Mouse (Mus musculus) embryonic facial prominence, embryonic 13.5 days (tissue): ENCODE measurements around the gene Ccdc62. TPM values are rescaled to one million over a fixed set of nuclear protein-coding genes. Genes with fewer than 3 reads are reported as not detected.

Experiments used
- ATAC-seq: fragments of 200-750 bp; cut with Nextera tagmentation; 2 replicates; pipeline ENCODE4 v1.8.0; 2017; ENCODE audit warnings: low read depth; ENCODE audit not compliant: insufficient number of reproducible peaks, insufficient read depth, low FRiP score, low TSS enrichment
- H3K27ac ChIP-seq: fragments of 300-500 bp; sonication (generic); 2 replicates; pipeline ENCODE4 v1.5.1; 2015; ENCODE audit warnings: moderate library complexity, mild to moderate bottlenecking, inconsistent platforms
- H3K27me3 ChIP-seq: fragments of 300-500 bp; sonication (generic); 2 replicates; pipeline ENCODE4 v1.6.1; 2015; ENCODE audit warnings: mild to moderate bottlenecking, inconsistent platforms
- H3K36me3 ChIP-seq: fragments of 300-500 bp; sonication (generic); 2 replicates; pipeline ENCODE4 v1.6.1; 2015; ENCODE audit warnings: mild to moderate bottlenecking, inconsistent platforms
- H3K4me1 ChIP-seq: fragments of 300-500 bp; sonication (generic); 2 replicates; pipeline ENCODE4 v1.6.1; 2015; ENCODE audit warnings: inconsistent platforms
- H3K4me2 ChIP-seq: fragments of 300-500 bp; sonication (generic); 2 replicates; pipeline ENCODE4 v1.6.1; 2015; ENCODE audit warnings: moderate library complexity, mild to moderate bottlenecking, inconsistent platforms
- H3K4me3 ChIP-seq: fragments of 300-500 bp; sonication (generic); 2 replicates; pipeline ENCODE4 v1.5.1; 2015; ENCODE audit warnings: mild to moderate bottlenecking, inconsistent platforms
- H3K9ac ChIP-seq: fragments of 300-500 bp; sonication (generic); 2 replicates; pipeline ENCODE4 v1.6.1; 2015; ENCODE audit warnings: mild to moderate bottlenecking, inconsistent platforms
- H3K9me3 ChIP-seq: fragments of 300-500 bp; sonication (generic); 2 replicates; pipeline ENCODE4 v1.6.1; 2016; ENCODE audit warnings: inconsistent platforms
- WGBS: fragments of 180-500 bp; shearing (Covaris S2); methylation state at CpG from one replicate; pipeline ENCODE4 v1.1.7; 2015; ENCODE audit warnings: mixed read lengths; 5-methylcytosine and 5-hydroxymethylcytosine counted together
- polyA plus RNA-seq: library from polyadenylated mRNA; unstranded; fragments of >200 nt; fragmentation: Nextera tagmentation; extraction: Ambion mirVana; gene quantifications from 2 replicates; pipeline ENCODE4 v1.2.1, GENCODE M21; 2015

Gene Ccdc62
- polyA plus RNA-seq, 1 experiment from 2014 or later, result 8.6 TPM

- Histone ChIP-seq H3K4me2 (no peak overlapping the region), H3K9me3 (no peaks in the 10 kb centered on the region), H3K9ac (no peak overlapping the region), H3K4me3 (no peak overlapping the region), H3K27ac (no peak overlapping the region), H3K36me3 (no peaks in the 10 kb centered on the region), H3K4me1 (peaks cover 7% of the 10 kb centered on the region; the same call in 1 of the 2 replicates), H3K27me3 (no peaks in the 10 kb centered on the region)
- ATAC-seq, result no peak
- 82% methylated on average over 5 of the region's 5 CpGs for WGBS
Observed at GRCm38 (mm10) chr5:123938479-123938878, 8.0 kb downstream of the Ccdc62 start.

GRCm38 (mm10) chr5:123946546-123946945, 16.1 kb downstream of the Ccdc62 start:
- Histone ChIP-seq H3K4me1 (no peaks in the 10 kb centered on the region), H3K4me3 (no peak overlapping the region), H3K27ac (no peak overlapping the region), H3K27me3 (no peaks in the 10 kb centered on the region), H3K9ac (no peak overlapping the region), H3K4me2 (no peak overlapping the region), H3K36me3 (no peaks in the 10 kb centered on the region), H3K9me3 (no peaks in the 10 kb centered on the region)
- no peak for ATAC-seq
- WGBS, result 75% methylated on average over 4 of the region's 4 CpGs

GRCm38 (mm10) chr5:123947041-123947761, 16.7 kb downstream of the Ccdc62 start:
- no peaks in the 10 kb centered on the region for H3K36me3 ChIP-seq
- no peak overlapping the region for H3K4me3 ChIP-seq
- 50% methylated on average over 7 of the region's 7 CpGs for WGBS
- no peak overlapping the region for H3K4me2 ChIP-seq
- H3K27ac ChIP-seq, result no peak overlapping the region
- ATAC-seq, result no peak
- H3K9ac ChIP-seq, result no peak overlapping the region
- no peaks in the 10 kb centered on the region for H3K27me3 ChIP-seq
- no peaks in the 10 kb centered on the region for H3K4me1 ChIP-seq
- H3K9me3 ChIP-seq, result no peaks in the 10 kb centered on the region

GRCm38 (mm10) chr5:123952365-123953045, 22.0 kb downstream of the Ccdc62 start:
- Histone ChIP-seq H3K36me3 (no peaks in the 10 kb centered on the region), H3K27ac (no peak overlapping the region), H3K4me3 (no peak overlapping the region), H3K9me3 (no peaks in the 10 kb centered on the region), H3K4me2 (no peak overlapping the region), H3K4me1 (peaks cover 10% of the 10 kb centered on the region; the same call in 1 of the 2 replicates), H3K9ac (no peak overlapping the region), H3K27me3 (no peaks in the 10 kb centered on the region)
- WGBS, result 47% methylated on average over 5 of the region's 5 CpGs
- ATAC-seq, result no peak

GRCm38 (mm10) chr5:123957213-123957612, 26.7 kb downstream of the Ccdc62 start:
- no peak overlapping the region for H3K27ac ChIP-seq
- no peak for ATAC-seq

GRCm38 (mm10) chr5:123959018-123959417, 28.5 kb downstream of the Ccdc62 start:
- no peaks in the 10 kb centered on the region for H3K9me3 ChIP-seq
- no peak for ATAC-seq
- no peaks in the 10 kb centered on the region for H3K27me3 ChIP-seq
- H3K27ac ChIP-seq, result no peak overlapping the region
- no peaks in the 10 kb centered on the region for H3K36me3 ChIP-seq
- H3K4me2 ChIP-seq, result no peak overlapping the region
- H3K9ac ChIP-seq, result no peak overlapping the region
- peaks cover 10% of the 10 kb centered on the region; the same call in 1 of the 2 replicates for H3K4me1 ChIP-seq
- 66% methylated on average over 3 of the region's 3 CpGs for WGBS
- no peak overlapping the region for H3K4me3 ChIP-seq

More at GRCm38 (mm10) chr5:123957213-123957612, 26.7 kb downstream of the Ccdc62 start:
- H3K36me3 ChIP-seq, result no peaks in the 10 kb centered on the region
- H3K4me2 ChIP-seq, result no peak overlapping the region
- no peaks in the 10 kb centered on the region for H3K27me3 ChIP-seq
- no peaks in the 10 kb centered on the region for H3K9me3 ChIP-seq
- peaks cover 10% of the 10 kb centered on the region; the same call in 1 of the 2 replicates for H3K4me1 ChIP-seq
- 94% methylated on average over 8 of the region's 8 CpGs for WGBS
- no peak overlapping the region for H3K4me3 ChIP-seq
- no peak overlapping the region for H3K9ac ChIP-seq

- Histone ChIP-seq H3K27ac (no peak overlapping the region), H3K4me2 (no peak overlapping the region)
- 72% methylated on average over 8 of the region's 8 CpGs for WGBS
Observed at GRCm38 (mm10) chr5:123960129-123960528, 29.6 kb downstream of the Ccdc62 start.

GRCm38 (mm10) chr5:123961046-123961445, 30.6 kb downstream of the Ccdc62 start:
- ATAC-seq, result no peak
- Histone ChIP-seq H3K27ac (no peak overlapping the region), H3K27me3 (no peaks in the 10 kb centered on the region), H3K9ac (no peak overlapping the region), H3K4me2 (no peak overlapping the region), H3K9me3 (no peaks in the 10 kb centered on the region), H3K4me3 (no peak overlapping the region), H3K36me3 (no peaks in the 10 kb centered on the region), H3K4me1 (no peaks in the 10 kb centered on the region)
- WGBS, result 82% methylated on average over 12 of the region's 12 CpGs

More at GRCm38 (mm10) chr5:123960129-123960528, 29.6 kb downstream of the Ccdc62 start:
- ATAC-seq, result no peak
- no peaks in the 10 kb centered on the region for H3K36me3 ChIP-seq
- H3K4me3 ChIP-seq, result no peak overlapping the region
- H3K27me3 ChIP-seq, result no peaks in the 10 kb centered on the region
- H3K9ac ChIP-seq, result no peak overlapping the region
- no peaks in the 10 kb centered on the region for H3K9me3 ChIP-seq
- H3K4me1 ChIP-seq, result 0 out of 2 replicates have a peak, but pooled peaks cover 1% of the 10 kb centered on the region

GRCm38 (mm10) chr5:123964208-123964607, 33.7 kb downstream of the Ccdc62 start:
- ATAC-seq, result no peak
- no peaks in the 10 kb centered on the region for H3K4me1 ChIP-seq
- no peaks in the 10 kb centered on the region for H3K36me3 ChIP-seq
- 90% methylated on average over 4 of the region's 4 CpGs for WGBS
- no peaks in the 10 kb centered on the region for H3K9me3 ChIP-seq
- no peak overlapping the region for H3K9ac ChIP-seq
- no peak overlapping the region for H3K4me3 ChIP-seq
- H3K4me2 ChIP-seq, result no peak overlapping the region
- no peaks in the 10 kb centered on the region for H3K27me3 ChIP-seq
- no peak overlapping the region for H3K27ac ChIP-seq

- Histone ChIP-seq H3K9ac (no peak overlapping the region), H3K4me1 (no peaks in the 10 kb centered on the region), H3K4me2 (no peak overlapping the region), H3K27me3 (no peaks in the 10 kb centered on the region), H3K9me3 (no peaks in the 10 kb centered on the region), H3K36me3 (no peaks in the 10 kb centered on the region), H3K4me3 (no peak overlapping the region), H3K27ac (no peak overlapping the region)
- 95% methylated on average over 2 of the region's 2 CpGs for WGBS
- ATAC-seq, result no peak
Observed at GRCm38 (mm10) chr5:123966759-123967158, 36.3 kb downstream of the Ccdc62 start.

GRCm38 (mm10) chr5:123968468-123968867, 38.0 kb downstream of the Ccdc62 start:
- H3K27ac ChIP-seq, result no peak overlapping the region
- H3K4me2 ChIP-seq, result no peak overlapping the region
- H3K9ac ChIP-seq, result no peak overlapping the region
- H3K4me3 ChIP-seq, result no peak overlapping the region
- peaks cover 8% of the 10 kb centered on the region for H3K27me3 ChIP-seq
- H3K4me1 ChIP-seq, result peaks cover 4% of the 10 kb centered on the region
- ATAC-seq, result no peak
- no peaks in the 10 kb centered on the region for H3K36me3 ChIP-seq
- 78% methylated on average over 5 of the region's 5 CpGs for WGBS
- H3K9me3 ChIP-seq, result no peaks in the 10 kb centered on the region

GRCm38 (mm10) chr5:123969216-123969615, 38.7 kb downstream of the Ccdc62 start:
- no peak overlapping the region for H3K27ac ChIP-seq
- peaks cover 12% of the 10 kb centered on the region for H3K27me3 ChIP-seq
- no peaks in the 10 kb centered on the region for H3K36me3 ChIP-seq
- no peaks in the 10 kb centered on the region for H3K9me3 ChIP-seq
- no peak overlapping the region for H3K4me3 ChIP-seq
- no peak overlapping the region for H3K4me2 ChIP-seq
- 64% methylated on average over 8 of the region's 8 CpGs for WGBS
- peaks cover 5% of the 10 kb centered on the region for H3K4me1 ChIP-seq
- ATAC-seq, result no peak
- H3K9ac ChIP-seq, result no peak overlapping the region
